Mouse (Mus musculus) ES-Bruce4 (cell line): Measurements from ENCODE around the gene Trmt11.

Experiments
- CTCF ChIP-seq: IDR thresholded peaks from one replicate; pipeline ENCODE4 v1.8.1; 2011; ENCODE audit warnings: low read depth, low read length
- EP300 ChIP-seq: IDR thresholded peaks from 2 replicates; pipeline ENCODE4 v1.6.1; 2011; ENCODE audit warnings: low read depth, low read length; ENCODE audit not compliant: insufficient read depth
- POLR2A ChIP-seq: IDR thresholded peaks from one replicate; pipeline ENCODE4 v1.8.1; 2011; ENCODE audit warnings: low read length; ENCODE audit not compliant: insufficient read depth

DNA sequence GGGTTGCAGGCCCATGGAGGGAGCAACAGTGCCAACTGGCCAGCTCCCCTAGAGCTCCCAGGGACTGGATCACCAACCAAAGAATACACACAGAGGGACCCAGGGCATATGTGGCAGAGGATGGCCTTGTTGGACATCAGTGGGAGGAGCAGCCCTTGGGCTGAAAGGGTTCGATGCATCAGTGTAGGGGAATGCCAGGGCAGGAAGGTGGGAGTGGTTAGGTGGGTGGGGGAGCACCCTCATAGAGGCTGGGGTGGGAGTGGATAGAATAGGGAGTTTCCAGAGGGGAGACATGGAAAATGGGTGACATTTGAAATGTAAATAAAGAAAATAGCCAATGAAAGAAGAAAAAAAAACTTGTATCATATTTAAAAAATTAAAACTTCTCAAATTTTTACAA lies 97.8 kb downstream of the Trmt11 start:
- TF ChIP-seq CTCF (no peak), POLR2A (no peak), EP300 (no peak)
